Mouse (Mus musculus) CH12.LX (cell line): ENCODE results near the gene Sept5. TPM values are rescaled to one million over a fixed set of nuclear protein-coding genes. Genes with fewer than 3 reads are reported as not detected.

Experiments
- DNase-seq: peaks from one replicate; pipeline ENCODE4 v3.0.0-alpha.2; 2013; ENCODE audit errors: extremely low read depth
- H3K27ac ChIP-seq: 2 replicates; pipeline ENCODE4 v1.5.1; 2012; ENCODE audit warnings: low read depth, mild to moderate bottlenecking, control low read depth, moderate library complexity; ENCODE audit not compliant: insufficient read depth
- H3K27me3 ChIP-seq: replicated peaks from 2 replicates; pipeline ENCODE3; 2012; ENCODE audit warnings: inconsistent platforms
- H3K36me3 ChIP-seq, 2 experiments: replicated peaks in 1 of 2; 2 replicates each; pipeline versions ENCODE3 to v1.6.1; 2012; ENCODE audit warnings: inconsistent platforms in 1 of 2, low read length in 1 of 2, mild to moderate bottlenecking in 1 of 2, mixed read lengths in 1 of 2, moderate library complexity in 1 of 2; ENCODE audit not compliant: control insufficient read depth in 1 of 2, insufficient read depth in 1 of 2
- H3K4me1 ChIP-seq, 2 experiments: 2 replicates each; pipeline ENCODE4 v1.6.1; 2012; ENCODE audit warnings: inconsistent platforms in 1 of 2, moderate library complexity in 1 of 2; ENCODE audit not compliant: insufficient read depth in 2 of 2, control insufficient read depth in 1 of 2
- H3K4me2 ChIP-seq: 2 replicates; pipeline ENCODE4 v1.6.1; 2012; ENCODE audit warnings: low read depth, mild to moderate bottlenecking, control low read depth; ENCODE audit not compliant: poor library complexity, insufficient read depth, severe bottlenecking
- H3K4me3 ChIP-seq, 3 experiments: fragments of 150-350 bp in 1 of 3; sonication (generic) in 1 of 3; replicated peaks in 1 of 3; 2 replicates each; pipeline versions ENCODE3 to v1.5.1; 2011 to 2012; ENCODE audit warnings: low read depth in 2 of 3, low read length in 2 of 3, mild to moderate bottlenecking in 2 of 3, moderate library complexity in 2 of 3, control low read depth in 1 of 3, improper control_type of control experiment in 1 of 3, inconsistent platforms in 1 of 3, mixed read lengths in 1 of 3; ENCODE audit not compliant: poor library complexity in 1 of 3
- H3K79me2 ChIP-seq: replicated peaks from 2 replicates; pipeline ENCODE4 v1.6.1; 2012; ENCODE audit warnings: mild to moderate bottlenecking, moderate library complexity; ENCODE audit not compliant: control insufficient read depth, poor library complexity, insufficient read depth, severe bottlenecking; ENCODE audit errors: extremely low read depth
- H3K9ac ChIP-seq: 2 replicates; pipeline ENCODE4 v1.6.1; 2012; ENCODE audit warnings: low read depth, mild to moderate bottlenecking, control low read depth, moderate library complexity; ENCODE audit not compliant: insufficient read depth
- H3K9me3 ChIP-seq: replicated peaks from 2 replicates; pipeline ENCODE3; 2012; ENCODE audit warnings: low read length, inconsistent platforms, mixed read lengths
- BHLHE40 ChIP-seq: IDR thresholded peaks from 2 replicates; pipeline ENCODE4 v1.6.1; 2011; ENCODE audit warnings: mild to moderate bottlenecking, low read depth, low read length, improper control_type of control experiment
- CHD2 ChIP-seq: IDR thresholded peaks from 2 replicates; pipeline ENCODE4 v1.6.1; 2011; ENCODE audit warnings: low read length, improper control_type of control experiment
- CTCF ChIP-seq, 2 experiments: IDR thresholded peaks in 1 of 2; conservative IDR thresholded peaks in 1 of 2; 2 replicates each; pipeline ENCODE4 v1.5.1; 2011 to 2012; ENCODE audit warnings: low read depth in 2 of 2, low read length in 2 of 2, improper control_type of control experiment in 1 of 2, inconsistent platforms in 1 of 2, mild to moderate bottlenecking in 1 of 2, moderate library complexity in 1 of 2
- ELF1 ChIP-seq: IDR thresholded peaks from 2 replicates; pipeline ENCODE4 v1.6.1; 2014; ENCODE audit warnings: low read depth, mild to moderate bottlenecking, inconsistent platforms, low read length, improper control_type of control experiment
- HCFC1 ChIP-seq: IDR thresholded peaks from 2 replicates; pipeline ENCODE4 v1.6.1; 2012; ENCODE audit warnings: low read depth, mild to moderate bottlenecking, inconsistent platforms, low read length, improper control_type of control experiment
- IRF4 ChIP-seq: IDR thresholded peaks from 2 replicates; pipeline ENCODE4 v1.6.1; 2014; ENCODE audit warnings: low read depth, mild to moderate bottlenecking, inconsistent platforms, low read length, improper control_type of control experiment
- JUN ChIP-seq: IDR thresholded peaks from 2 replicates; pipeline ENCODE4 v1.6.1; 2011; ENCODE audit warnings: low read depth, mild to moderate bottlenecking, low read length, improper control_type of control experiment, moderate library complexity; ENCODE audit not compliant: insufficient read depth
- MAFK ChIP-seq: IDR thresholded peaks from 2 replicates; pipeline ENCODE4 v1.6.1; 2011; ENCODE audit warnings: low read length, improper control_type of control experiment; ENCODE audit not compliant: insufficient replicate concordance
- MAX ChIP-seq: IDR thresholded peaks from 2 replicates; pipeline ENCODE4 v1.6.1; 2011; ENCODE audit warnings: low read length, improper control_type of control experiment
- MXI1 ChIP-seq: IDR thresholded peaks from 2 replicates; pipeline ENCODE4 v1.6.1; 2011; ENCODE audit warnings: mild to moderate bottlenecking, low read depth, low read length, improper control_type of control experiment
- MYC ChIP-seq: IDR thresholded peaks from 2 replicates; pipeline ENCODE4 v1.6.1; 2011; ENCODE audit warnings: low read depth, mild to moderate bottlenecking, improper control_type of control experiment, low read length
- NELFE ChIP-seq: IDR thresholded peaks from 2 replicates; pipeline ENCODE4 v1.6.1; 2011; ENCODE audit warnings: low read depth, low read length, improper control_type of control experiment
- NRF1 ChIP-seq: IDR thresholded peaks from 2 replicates; pipeline ENCODE4 v1.6.1; 2014; ENCODE audit warnings: low read depth, mild to moderate bottlenecking, inconsistent platforms, low read length, improper control_type of control experiment, moderate library complexity
- PAX5 ChIP-seq: IDR thresholded peaks from 2 replicates; pipeline ENCODE4 v1.6.1; 2012; ENCODE audit warnings: low read length, inconsistent platforms, mixed read lengths
- POLR2A ChIP-seq: IDR thresholded peaks from 2 replicates; pipeline ENCODE4 v1.6.1; 2011; ENCODE audit warnings: low read depth, mild to moderate bottlenecking, improper control_type of control experiment, low read length
- RAD21 ChIP-seq: IDR thresholded peaks from 2 replicates; pipeline ENCODE4 v1.6.1; 2011; ENCODE audit warnings: low read depth, mild to moderate bottlenecking, low read length, improper control_type of control experiment, moderate library complexity
- RCOR1 ChIP-seq: conservative IDR thresholded peaks from 2 replicates; pipeline ENCODE4 v1.6.1; 2012; ENCODE audit warnings: low read depth, mild to moderate bottlenecking, inconsistent platforms, low read length, improper control_type of control experiment
- SIN3A ChIP-seq: IDR thresholded peaks from 2 replicates; pipeline ENCODE4 v1.6.1; 2012; ENCODE audit warnings: low read length, improper control_type of control experiment, inconsistent platforms
- SMC3 ChIP-seq: IDR thresholded peaks from 2 replicates; pipeline ENCODE4 v1.6.1; 2011; ENCODE audit warnings: low read depth, low read length, improper control_type of control experiment
- TBP ChIP-seq: conservative IDR thresholded peaks from 2 replicates; pipeline ENCODE4 v1.6.1; 2011; ENCODE audit warnings: low read depth, low read length, improper control_type of control experiment
- TCF12 ChIP-seq: IDR thresholded peaks from 2 replicates; pipeline ENCODE4 v1.6.1; 2014; ENCODE audit warnings: low read depth, mild to moderate bottlenecking, inconsistent platforms, low read length, improper control_type of control experiment
- USF2 ChIP-seq: conservative IDR thresholded peaks from 2 replicates; pipeline ENCODE4 v1.6.1; 2011; ENCODE audit warnings: low read depth, low read length, improper control_type of control experiment
- ZC3H11A ChIP-seq: IDR thresholded peaks from 2 replicates; pipeline ENCODE4 v1.6.1; 2012; ENCODE audit warnings: low read depth, mild to moderate bottlenecking, inconsistent platforms, low read length, improper control_type of control experiment
- dilution Hi-C: fragments of 300-500 bp; cut with MboI; formaldehyde crosslinking; loops from 2 replicates; pipeline ENCODE4 v1.14.3; 2020; ENCODE audit warnings: low sequenced_read_pairs; ENCODE audit not compliant: extremely low pct_unique_long_range_greater_than_20kb, extremely low pct_ligation_motif_present
- in situ Hi-C: fragments of 300-500 bp; cut with MboI; formaldehyde crosslinking; loops from 3 replicates; pipeline ENCODE4 v1.14.3; 2019; ENCODE audit warnings: low sequenced_read_pairs, low pct_ligation_motif_present, low pct_unique_long_range_greater_than_20kb, mixed read lengths
- polyA plus RNA-seq: library from polyadenylated mRNA; unstranded; fragments of >175 nt; gene quantifications from 2 replicates; pipeline ENCODE4 v1.2.1, GENCODE M21; 2012; ENCODE audit warnings: low read depth; ENCODE audit not compliant: insufficient read length
- total RNA-seq, 2 experiments: library from RNA; depleted of rRNA; stranded (reverse); fragments of 300-350 nt in 1 of 2; fragments of >200 nt in 1 of 2; gene quantifications; 2 replicates each; pipeline ENCODE4 v1.2.3; 2012 to 2014

Gene Sept5
- total and polyA plus RNA-seq, 3 experiments: 0.56 to 3.9 (median 0.63) TPM

- no peak for TF ChIP-seq SMC3
- no peak for TF ChIP-seq POLR2A
- no peak for TF ChIP-seq SIN3A
- no peak for TF ChIP-seq RAD21
- TF ChIP-seq ELF1: no peak
- TF ChIP-seq IRF4: no peak
- no peak for TF ChIP-seq USF2
- no peak for TF ChIP-seq MAX
- TF ChIP-seq RCOR1: no peak
- no peak for TF ChIP-seq NRF1
- no peak for TF ChIP-seq JUN
- dilution Hi-C loops (no loop called here), in situ Hi-C loops (loop anchor here (5.0 kb wide), 1 partner anchor 38 kb away; no protein-coding TSS in a partner anchor)
- Histone ChIP-seq H3K4me2 (no peak overlapping the region), H3K79me2 (no peaks in the 10 kb centered on the region), H3K9me3 (no peaks in the 10 kb centered on the region), H3K9ac (no peak overlapping the region), H3K27ac (no peak overlapping the region), H3K4me3 (no peak overlapping the region), H3K4me1 (no peaks in the 10 kb centered on the region), H3K27me3 (peaks cover 68% of the 10 kb centered on the region), H3K36me3 (no peaks in the 10 kb centered on the region)
- DNase-seq: no peak
Measured at GRCm38 (mm10) chr16:18639382-18639929, 9.7 kb upstream of the Sept5 start.

GRCm38 (mm10) chr16:18638396-18638795 lies 8.6 kb upstream of the Sept5 start:
- TF ChIP-seq SMC3 (no peak), MAFK (no peak), NRF1 (no peak), ZC3H11A (no peak), CHD2 (no peak), TBP (no peak), MXI1 (no peak), MAX (no peak), NELFE (no peak), BHLHE40 (no peak), TCF12 (no peak), POLR2A (no peak), HCFC1 (no peak), PAX5 (no peak), MYC (no peak), CTCF (conservative IDR thresholded peaks at IDR 0.05 in 1 of 2, IDR thresholded peaks at IDR 0.05 in 1 of 2; ENCODE audit: low read depth in 2 of 2, low read length in 2 of 2) (no peak)
- H3K79me2 ChIP-seq: no peaks in the 10 kb centered on the region
- no peak overlapping the region for H3K4me3 ChIP-seq
- no peaks in the 10 kb centered on the region for H3K4me1 ChIP-seq
- no peak overlapping the region for H3K4me2 ChIP-seq
- peaks cover 71% of the 10 kb centered on the region for H3K27me3 ChIP-seq
- no peak for DNase-seq
- no peak overlapping the region for H3K9ac ChIP-seq
- H3K9me3 ChIP-seq: peaks cover 2% of the 10 kb centered on the region
- in situ Hi-C loops (loop anchor here (5.0 kb wide), 1 partner anchor 39 kb away; no protein-coding TSS in a partner anchor), dilution Hi-C loops (no loop called here)
- no peak overlapping the region for H3K27ac ChIP-seq
- no peaks in the 10 kb centered on the region for H3K36me3 ChIP-seq
